Mouse (Mus musculus) embryonic fibroblast, embryonic 13.5 days (primary cell): ENCODE measurements around the gene Prkab2.

Source experiments
- CTCF ChIP-seq: IDR thresholded peaks from 2 replicates; pipeline ENCODE4 v1.5.1; 2011; ENCODE audit warnings: mild to moderate bottlenecking, control low read depth, low read length, moderate library complexity, borderline replicate concordance; ENCODE audit not compliant: insufficient read depth
- POLR2A ChIP-seq: IDR thresholded peaks from 2 replicates; pipeline ENCODE4 v1.6.1; 2011; ENCODE audit warnings: low read depth, mild to moderate bottlenecking, control low read depth, low read length, moderate library complexity

- no peak for TF ChIP-seq CTCF
- TF ChIP-seq POLR2A, result no peak
These were observed 44.6 kb downstream of the Prkab2 start for GRCm38 (mm10) chr3:97702448-97703080.
